Mouse (Mus musculus) E14TG2a.4 (cell line): ENCODE data around the gene Susd4.

Experiments used
- H3K27me3 ChIP-seq: 2 replicates; pipeline ENCODE4 v1.6.1; 2014; ENCODE audit warnings: low read length, control low read depth; ENCODE audit not compliant: insufficient read depth
- H3K36me3 ChIP-seq: 2 replicates; pipeline ENCODE4 v1.6.1; 2014; ENCODE audit warnings: low read length, control low read depth; ENCODE audit not compliant: insufficient read depth
- H3K4me1 ChIP-seq: replicated peaks from 2 replicates; pipeline ENCODE4 v1.6.1; 2014; ENCODE audit warnings: low read depth, low read length, control low read depth
- H3K4me3 ChIP-seq: replicated peaks from 2 replicates; pipeline ENCODE4 v1.5.1; 2014; ENCODE audit warnings: mild to moderate bottlenecking, low read length
- H3K9me3 ChIP-seq: 2 replicates; pipeline ENCODE4 v1.6.1; 2014; ENCODE audit warnings: low read length, control low read depth
- CTCF ChIP-seq: conservative IDR thresholded peaks from 2 replicates; pipeline ENCODE4 v1.5.1; 2014; ENCODE audit warnings: low read length
- NANOG ChIP-seq: IDR thresholded peaks from 2 replicates; pipeline ENCODE4 v1.6.1; 2014; ENCODE audit warnings: borderline replicate concordance, low read length, mixed read lengths
- POU5F1 ChIP-seq: IDR thresholded peaks from 2 replicates; pipeline ENCODE4 v1.6.1; 2014; ENCODE audit warnings: low read length, borderline replicate concordance

The Susd4 gene

DNA sequence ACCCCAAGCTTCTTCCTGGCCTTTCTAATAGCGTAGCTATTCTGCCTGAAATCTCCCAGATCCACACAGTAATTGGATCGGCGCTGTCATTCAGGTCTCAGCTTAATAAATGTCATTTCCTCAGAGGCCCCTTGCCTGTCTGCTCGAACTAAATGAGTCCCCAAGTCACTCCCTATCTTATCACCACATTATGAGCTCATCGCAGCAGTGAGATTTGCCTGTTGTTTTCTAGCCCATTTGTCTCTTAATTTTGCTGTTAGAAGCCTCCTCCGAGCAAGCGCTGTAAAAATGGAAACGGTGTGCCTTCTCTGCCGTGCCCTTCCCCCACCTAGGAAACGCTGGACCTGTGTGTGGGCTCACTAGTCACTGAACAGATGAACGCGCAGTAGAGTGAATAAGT lies 85.9 kb downstream of the Susd4 start:
- no peak for TF ChIP-seq CTCF
- TF ChIP-seq POU5F1, result no peak
- no peak for TF ChIP-seq NANOG
- H3K4me1 ChIP-seq, result peaks cover 23% of the 10 kb centered on the region
- no peaks in the 10 kb centered on the region for H3K36me3 ChIP-seq
- no peaks in the 10 kb centered on the region for H3K27me3 ChIP-seq
- H3K4me3 ChIP-seq, result no peak overlapping the region
- H3K9me3 ChIP-seq, result no peaks in the 10 kb centered on the region

DNA sequence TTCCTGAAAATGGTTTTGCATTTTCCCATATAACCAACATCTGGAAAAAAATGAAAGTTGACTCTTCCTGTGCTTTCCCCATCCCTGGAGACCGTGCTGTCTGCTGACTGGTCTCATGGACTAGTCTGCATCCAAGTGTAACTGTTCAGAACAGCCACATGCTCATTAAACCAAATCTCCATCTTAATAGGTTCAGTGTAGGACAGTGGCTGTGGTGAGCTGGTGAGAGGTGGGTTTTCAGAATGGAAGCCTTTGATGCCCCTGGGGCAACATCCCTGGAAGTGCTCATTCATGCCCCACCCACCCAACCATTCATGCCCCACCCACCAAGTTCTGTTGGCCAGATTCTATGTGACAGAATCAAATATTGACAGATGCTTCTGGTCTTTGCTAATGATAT lies 86.4 kb downstream of the Susd4 start:
- H3K9me3 ChIP-seq, result no peaks in the 10 kb centered on the region
- H3K27me3 ChIP-seq, result no peaks in the 10 kb centered on the region
- no peak for TF ChIP-seq NANOG
- no peak for TF ChIP-seq POU5F1
- TF ChIP-seq CTCF, result no peak
- H3K36me3 ChIP-seq, result no peaks in the 10 kb centered on the region
- no peak overlapping the region for H3K4me3 ChIP-seq
- peaks cover 23% of the 10 kb centered on the region for H3K4me1 ChIP-seq

DNA sequence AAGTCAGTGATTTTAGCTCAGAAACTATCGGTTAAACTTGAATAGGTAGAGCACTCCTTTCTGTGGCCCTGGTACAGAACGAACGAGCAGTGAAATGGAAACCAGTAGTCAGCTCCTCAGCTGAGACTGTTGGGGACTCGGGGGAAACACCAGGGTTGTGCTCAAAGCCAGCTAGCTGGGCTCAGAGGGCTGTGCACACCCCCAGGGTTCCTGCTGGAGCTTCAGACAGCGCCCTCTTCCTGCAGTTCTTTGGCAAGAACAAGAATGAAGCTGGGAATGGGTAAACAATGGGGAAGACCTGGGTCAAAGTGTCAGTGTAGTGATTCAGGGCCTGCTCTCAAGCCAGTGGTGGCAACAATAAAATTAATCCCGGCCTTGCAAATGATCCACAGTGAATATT lies 88.5 kb downstream of the Susd4 start:
- Histone ChIP-seq H3K4me1 (peaks cover 35% of the 10 kb centered on the region), H3K4me3 (no peak overlapping the region), H3K9me3 (no peaks in the 10 kb centered on the region), H3K36me3 (no peaks in the 10 kb centered on the region), H3K27me3 (no peaks in the 10 kb centered on the region)
- peak; percentile 25; the same call in 1 of the 2 replicates for TF ChIP-seq CTCF
- no peak for TF ChIP-seq POU5F1
- no peak for TF ChIP-seq NANOG

DNA sequence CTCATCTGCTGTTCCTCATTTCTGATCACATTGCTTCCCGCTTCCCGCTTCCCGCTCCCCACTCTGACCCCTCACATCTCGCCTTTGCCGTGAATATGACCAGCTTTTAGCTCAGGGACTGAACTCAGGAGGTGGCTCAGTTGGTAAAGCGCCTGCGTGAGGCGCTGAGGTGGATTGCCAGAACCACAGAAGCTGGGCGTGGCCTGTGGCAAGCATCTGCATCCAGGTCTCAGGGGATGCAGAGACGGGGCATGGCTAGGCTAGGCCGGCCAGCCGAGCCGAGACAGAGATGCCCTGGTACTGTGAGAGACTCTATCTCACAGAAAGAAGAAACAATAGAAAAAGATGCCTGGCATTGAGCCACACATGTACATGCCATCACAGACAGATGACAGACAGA lies 93.0 kb downstream of the Susd4 start:
- Histone ChIP-seq H3K4me1 (peaks cover 31% of the 10 kb centered on the region), H3K9me3 (no peaks in the 10 kb centered on the region), H3K4me3 (peak overlapping the region; percentile 55), H3K27me3 (no peaks in the 10 kb centered on the region), H3K36me3 (no peaks in the 10 kb centered on the region)
- TF ChIP-seq CTCF, result no peak
- no peak for TF ChIP-seq POU5F1
- no peak for TF ChIP-seq NANOG

DNA sequence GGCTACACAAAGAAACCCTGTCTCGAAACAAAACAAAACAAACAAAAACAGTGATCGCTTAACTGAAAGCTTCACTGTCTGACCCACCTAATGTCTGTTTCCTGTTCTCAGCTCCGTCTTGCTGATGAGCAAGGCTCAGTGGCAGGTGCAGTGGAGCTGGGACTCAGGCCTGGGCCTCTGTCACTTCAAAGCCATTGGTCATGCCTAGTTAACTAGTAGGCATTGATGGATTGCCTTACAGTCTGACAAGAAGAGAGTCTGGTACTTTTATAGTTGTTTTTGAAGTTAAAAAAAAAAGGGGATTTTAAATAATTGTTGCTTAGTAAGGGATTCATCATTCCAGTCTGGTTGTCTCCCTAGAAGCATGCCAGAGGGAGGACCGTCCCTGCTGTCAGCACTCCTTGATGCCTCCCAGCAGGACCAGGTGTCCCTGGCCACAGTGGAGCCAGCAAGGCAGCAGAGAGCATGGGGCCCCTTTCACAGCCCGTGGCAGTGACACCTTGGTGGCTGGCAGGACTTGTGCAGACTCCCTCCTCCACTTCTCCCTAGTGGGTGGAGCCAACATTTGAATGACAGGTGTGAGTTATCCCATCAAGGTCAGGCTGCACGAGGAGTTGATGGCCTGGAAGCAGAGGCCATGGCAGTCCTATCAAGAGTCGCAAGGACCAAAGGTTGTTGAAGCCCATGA lies 98.2 kb downstream of the Susd4 start:
- Histone ChIP-seq H3K36me3 (no peaks in the 10 kb centered on the region), H3K9me3 (no peaks in the 10 kb centered on the region)
- TF ChIP-seq POU5F1 (no peak), CTCF (no peak), NANOG (no peak)

DNA sequence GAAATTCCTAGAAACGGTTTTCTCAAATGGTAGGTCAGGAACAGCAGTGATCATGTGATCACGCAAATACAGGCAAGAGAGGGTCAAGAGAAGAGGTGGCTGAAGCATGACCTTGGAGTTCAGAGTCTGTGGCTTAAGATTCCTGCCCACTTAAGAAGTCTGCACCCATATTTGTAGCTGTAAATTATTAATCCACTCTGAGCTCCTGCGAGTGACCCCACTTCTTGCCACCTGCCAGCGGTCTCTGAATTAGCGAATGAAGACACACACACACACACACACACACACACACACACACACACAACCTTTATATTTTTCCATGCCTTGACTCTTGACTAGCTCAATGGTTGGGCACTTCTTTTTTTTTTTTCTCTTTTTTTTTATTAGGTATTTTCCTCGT lies 99.7 kb downstream of the Susd4 start:
- no peak overlapping the region for H3K4me3 ChIP-seq
- H3K27me3 ChIP-seq, result no peaks in the 10 kb centered on the region
- H3K4me1 ChIP-seq, result peaks cover 11% of the 10 kb centered on the region
- H3K36me3 ChIP-seq, result no peaks in the 10 kb centered on the region
- TF ChIP-seq NANOG (no peak), POU5F1 (no peak), CTCF (no peak)
- H3K9me3 ChIP-seq, result no peaks in the 10 kb centered on the region

More for the DNA sequence above, 98.2 kb downstream of the Susd4 start:
- H3K4me3 ChIP-seq, result no peak overlapping the region
- no peaks in the 10 kb centered on the region for H3K27me3 ChIP-seq
- H3K4me1 ChIP-seq, result peaks cover 14% of the 10 kb centered on the region

DNA sequence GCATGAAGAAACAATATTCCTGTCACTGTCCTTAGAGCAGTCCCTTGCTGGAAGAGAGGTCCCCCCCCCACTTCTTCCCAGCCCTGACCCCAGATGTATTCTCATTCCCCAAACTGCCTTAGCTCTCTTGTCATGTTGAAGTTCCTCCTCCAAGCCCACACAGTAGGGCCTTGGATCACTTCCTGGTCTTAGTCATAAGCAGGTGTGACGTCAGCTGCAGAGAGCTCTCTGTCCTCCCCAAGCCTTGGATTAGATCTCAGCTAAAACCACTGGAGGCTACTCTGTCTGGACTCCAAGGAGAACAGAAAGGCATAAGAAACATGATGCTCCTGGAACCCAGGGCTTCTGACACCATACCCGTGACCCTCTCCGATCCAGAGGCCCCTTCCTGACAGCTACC lies 104.2 kb downstream of the Susd4 start:
- TF ChIP-seq CTCF (no peak), POU5F1 (no peak), NANOG (no peak)
- no peak overlapping the region for H3K4me3 ChIP-seq

DNA sequence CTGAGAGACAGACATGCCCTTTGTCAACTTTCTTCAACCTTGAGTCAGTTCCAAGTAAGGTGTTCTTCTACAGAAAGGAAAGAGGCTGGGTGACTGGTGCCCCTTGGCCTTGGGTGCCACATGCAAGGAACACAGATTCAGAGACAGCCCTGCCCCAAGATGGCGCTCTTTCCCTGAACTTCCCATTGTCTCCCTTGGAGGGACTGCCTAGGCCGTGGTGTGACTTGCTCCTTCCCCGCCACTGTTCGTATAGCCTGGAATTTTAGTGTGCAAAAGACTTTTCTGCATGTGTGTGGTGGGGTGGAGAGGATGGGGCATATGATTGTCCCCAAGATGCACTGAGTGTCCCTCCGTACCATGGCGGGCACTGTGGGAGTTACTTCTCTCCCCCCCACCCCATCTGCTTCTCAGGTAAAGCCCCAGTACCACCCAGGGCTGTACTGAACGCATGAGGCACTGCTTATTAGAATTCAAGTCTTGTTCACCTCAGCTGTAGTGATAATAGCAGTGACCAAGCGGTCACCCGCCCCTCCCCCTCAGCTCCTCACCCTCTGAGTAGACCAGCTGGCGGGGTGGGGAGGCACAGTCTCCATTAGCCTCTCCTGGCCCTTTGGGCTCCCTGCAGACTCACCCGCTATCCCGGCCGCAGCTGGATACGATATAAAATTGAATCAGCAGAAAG lies 104.9 kb downstream of the Susd4 start:
- peaks cover 3% of the 10 kb centered on the region; the same call in 1 of the 2 replicates for H3K27me3 ChIP-seq
- H3K4me1 ChIP-seq, result peaks cover 15% of the 10 kb centered on the region; the same call in 1 of the 2 replicates
- no peaks in the 10 kb centered on the region for H3K36me3 ChIP-seq
- H3K9me3 ChIP-seq, result peaks cover 18% of the 10 kb centered on the region
- H3K4me3 ChIP-seq, result peak overlapping the region; percentile 55
- TF ChIP-seq NANOG (no peak), CTCF (peak; percentile 29)

More for the DNA sequence above, 104.2 kb downstream of the Susd4 start:
- Histone ChIP-seq H3K4me1 (peaks cover 15% of the 10 kb centered on the region; the same call in 1 of the 2 replicates), H3K36me3 (no peaks in the 10 kb centered on the region), H3K9me3 (peaks cover 12% of the 10 kb centered on the region), H3K27me3 (peaks cover 3% of the 10 kb centered on the region; the same call in 1 of the 2 replicates)
